Mouse (Mus musculus) embryo, embryonic 10 days (tissue): ENCODE results near the gene Mprip.

Experiments
- DNase-seq: peaks from one replicate; pipeline ENCODE4 v3.0.0-alpha.2; 2015; ENCODE audit warnings: low spot score

The Mprip gene

DNA sequence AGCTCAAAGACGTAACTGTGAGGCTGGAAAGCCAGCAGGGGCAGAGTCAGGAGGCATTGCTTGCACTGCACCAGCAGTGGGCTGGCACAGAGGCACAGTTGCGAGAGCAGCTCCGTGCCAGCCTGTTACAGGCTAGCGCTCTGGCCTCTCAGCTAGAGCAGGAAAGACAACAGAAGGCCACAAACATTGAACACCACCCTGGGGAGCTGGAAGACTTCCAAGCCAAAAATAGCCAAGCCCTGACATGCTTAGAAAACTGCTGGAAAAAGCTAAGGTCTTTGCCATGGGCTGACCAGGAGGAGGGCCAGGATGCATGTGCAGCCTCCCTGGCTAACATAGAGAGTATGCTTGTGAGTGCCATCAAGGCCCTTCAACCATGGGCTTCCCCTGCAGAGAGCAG is 98.1 kb downstream of the Mprip start:
- no peak for DNase-seq

DNA sequence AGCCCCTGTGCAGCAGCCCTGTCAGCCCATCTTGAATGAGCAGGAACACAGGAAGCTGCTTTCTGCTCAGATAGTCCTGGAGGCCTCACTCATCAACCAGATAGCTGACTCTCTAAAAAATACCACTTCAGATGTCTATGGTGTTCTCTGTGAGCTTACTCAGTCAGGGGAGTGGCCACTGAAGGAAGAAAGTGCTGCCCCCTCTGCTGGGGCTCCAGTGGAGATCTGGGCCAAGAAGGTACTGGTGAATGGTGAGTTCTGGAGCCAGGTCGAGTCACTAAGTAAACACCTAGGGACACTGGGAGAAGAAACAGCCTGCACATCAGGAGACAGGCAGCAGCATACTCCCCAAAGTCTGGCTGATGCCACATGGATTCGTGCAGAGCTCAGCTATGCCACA is 98.5 kb downstream of the Mprip start:
- DNase-seq: no peak

DNA sequence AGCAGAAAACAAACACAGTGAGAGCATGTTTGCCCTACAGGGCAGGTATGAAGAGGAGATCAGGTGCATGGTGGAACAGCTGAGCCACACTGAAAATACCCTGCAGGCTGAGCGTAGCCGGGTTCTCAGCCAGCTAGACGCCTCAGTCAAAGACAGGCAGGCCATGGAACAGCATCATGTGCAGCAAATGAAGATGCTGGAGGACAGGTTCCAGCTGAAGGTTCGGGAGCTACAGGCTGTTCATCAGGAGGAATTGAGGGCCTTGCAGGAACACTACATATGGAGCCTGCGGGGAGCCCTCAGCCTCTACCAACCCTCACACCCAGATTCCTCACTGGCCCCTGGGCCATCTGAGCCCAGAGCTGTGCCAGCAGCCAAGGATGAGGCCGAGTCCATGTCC is 99.7 kb downstream of the Mprip start:
- DNase-seq: no peak

DNA sequence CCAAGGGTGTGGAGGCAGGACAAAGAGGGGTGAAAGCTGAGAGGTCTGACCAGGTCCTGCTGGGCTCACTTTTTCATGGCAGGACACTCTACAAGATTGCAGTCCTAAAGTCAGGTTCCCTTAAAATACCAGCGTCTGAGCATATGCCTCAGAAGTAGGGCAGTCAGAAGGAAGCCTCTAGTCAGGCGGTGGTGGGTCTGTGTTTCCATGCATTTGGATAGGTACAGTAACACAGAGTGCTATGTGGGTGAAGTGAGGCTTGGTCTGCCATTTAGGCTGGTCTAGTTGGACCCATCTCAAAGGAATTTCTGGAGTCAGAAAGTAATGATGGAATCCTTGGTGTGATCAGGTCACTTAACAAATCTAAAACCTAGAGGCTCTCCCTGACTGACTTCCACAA is 108.2 kb downstream of the Mprip start:
- no peak for DNase-seq

DNA sequence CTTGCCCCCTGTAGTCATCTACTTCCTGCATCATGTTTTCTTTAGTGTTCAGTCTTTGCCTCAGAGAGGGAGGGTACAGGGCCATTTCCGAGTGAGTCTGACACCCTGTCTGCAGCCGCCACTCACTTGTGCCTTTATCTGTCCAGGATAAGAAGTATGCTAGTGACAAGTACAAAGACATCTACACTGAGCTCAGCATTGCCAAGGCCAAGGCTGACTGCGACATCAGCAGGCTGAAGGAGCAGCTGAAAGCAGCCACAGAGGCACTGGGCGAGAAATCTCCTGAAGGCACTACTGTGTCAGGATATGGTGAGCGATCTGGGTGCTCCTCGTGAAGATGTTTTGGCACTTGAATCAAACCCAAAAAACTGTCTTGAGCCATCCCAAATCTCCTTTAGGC is 108.6 kb downstream of the Mprip start:
- DNase-seq: no peak

DNA sequence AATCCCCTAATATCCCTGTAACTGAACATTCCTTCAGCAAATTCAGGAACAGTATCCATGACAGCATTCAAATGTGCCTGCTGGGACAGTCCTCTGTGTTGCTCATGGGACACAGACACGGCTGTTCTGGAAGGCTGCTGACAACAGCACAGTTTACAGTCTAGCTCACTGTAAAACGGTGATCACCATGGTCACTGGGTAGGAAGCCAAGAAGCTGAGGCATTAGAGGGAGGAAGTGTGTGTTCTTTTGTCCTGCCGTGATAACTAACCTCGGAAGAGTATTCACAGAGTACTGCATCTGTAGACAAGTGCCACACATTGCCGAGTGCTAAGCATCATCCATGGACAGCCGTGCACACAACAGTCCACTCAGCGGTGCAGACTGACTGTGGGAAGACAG is 109.6 kb downstream of the Mprip start:
- DNase-seq: no peak

DNA sequence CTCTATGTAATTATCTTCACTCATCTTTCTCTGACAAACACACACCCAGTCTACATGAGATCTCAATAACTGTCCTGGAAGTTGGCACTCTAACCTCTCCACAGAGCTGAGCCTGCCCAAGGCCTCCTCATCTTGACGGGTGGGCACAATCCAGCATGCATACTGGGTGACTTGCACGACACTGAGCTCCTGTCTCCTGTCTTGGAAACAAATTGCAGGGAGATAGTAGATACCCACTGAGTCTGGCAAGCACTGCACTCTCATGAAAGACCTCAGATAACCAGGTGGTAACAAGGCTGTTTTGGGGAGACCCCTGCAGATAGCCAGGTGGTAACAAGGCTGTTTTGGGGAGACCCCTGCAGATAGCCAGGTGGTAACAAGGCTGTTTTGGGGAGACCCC is 111.2 kb downstream of the Mprip start:
- DNase-seq: no peak

DNA sequence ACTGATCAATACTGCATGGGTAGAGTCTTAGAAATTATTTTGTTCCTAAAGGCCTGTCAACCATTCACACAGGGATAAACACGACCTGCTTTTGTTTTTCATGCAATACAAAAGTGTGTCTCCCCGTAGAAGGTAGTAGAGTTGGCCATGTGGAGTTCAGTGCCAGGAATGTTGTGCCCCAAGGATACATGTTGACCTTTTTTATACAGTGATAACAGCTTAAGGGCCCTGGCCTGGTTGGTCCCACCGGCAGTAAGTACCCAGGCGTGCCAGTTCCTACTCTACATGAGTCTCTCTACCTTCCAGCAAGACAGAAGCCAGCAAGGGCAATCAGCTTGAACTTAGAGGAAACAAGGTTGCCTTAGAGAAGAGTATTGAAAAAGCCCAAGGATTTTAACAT is 111.8 kb downstream of the Mprip start:
- DNase-seq: no peak

DNA sequence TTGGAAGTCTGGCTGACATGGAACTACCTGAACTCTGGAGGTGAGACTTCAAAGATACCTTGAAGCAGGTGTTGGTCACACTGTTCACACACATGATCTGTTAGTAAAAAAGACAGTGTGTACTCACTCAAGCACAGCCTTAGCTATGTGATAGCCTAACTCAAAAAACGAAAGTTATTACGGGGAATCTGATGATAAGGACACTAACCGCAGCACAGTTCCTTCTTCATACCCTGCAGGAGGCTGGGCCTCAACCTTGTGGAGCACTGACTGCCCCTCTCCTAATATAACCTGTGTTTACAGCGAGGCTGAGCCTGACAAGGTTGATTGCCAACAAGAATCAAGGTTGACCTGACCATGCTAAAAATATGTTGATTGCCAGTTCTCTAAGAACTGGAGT is 113.4 kb downstream of the Mprip start:
- no peak for DNase-seq

DNA sequence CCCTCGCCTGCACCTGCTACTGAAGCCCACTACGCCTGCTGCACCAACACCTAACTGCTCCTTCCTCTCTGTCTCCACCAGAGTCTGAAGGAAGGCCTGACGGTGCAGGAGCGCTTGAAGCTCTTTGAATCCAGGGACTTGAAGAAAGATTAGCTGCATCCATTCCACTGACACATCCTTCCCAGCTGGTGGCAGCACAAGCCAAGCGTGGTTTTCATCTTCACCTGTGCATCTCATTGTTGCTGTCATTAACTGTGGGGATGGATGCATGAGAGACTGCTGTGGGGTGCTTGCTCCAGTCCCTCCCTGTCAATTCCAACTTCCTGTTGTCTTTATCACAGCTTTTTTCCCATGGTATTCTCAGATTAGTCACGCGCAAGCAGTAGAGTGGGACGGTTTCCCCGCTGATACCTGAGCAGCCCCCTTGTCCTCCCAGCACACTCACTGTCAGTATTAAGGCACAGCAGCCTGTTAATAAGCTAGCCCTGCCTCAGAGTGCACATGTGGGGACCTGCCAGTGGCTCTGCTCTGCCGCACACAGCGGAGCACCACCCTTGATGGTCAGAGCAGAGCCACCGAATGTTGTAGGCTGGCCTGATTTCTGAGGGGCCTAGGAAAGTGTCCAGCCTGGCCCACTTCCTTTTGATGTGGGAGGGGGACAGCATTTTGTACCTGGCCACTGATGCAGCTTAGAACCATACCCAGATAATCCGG is 114.5 kb downstream of the Mprip start:
- no peak for DNase-seq

DNA sequence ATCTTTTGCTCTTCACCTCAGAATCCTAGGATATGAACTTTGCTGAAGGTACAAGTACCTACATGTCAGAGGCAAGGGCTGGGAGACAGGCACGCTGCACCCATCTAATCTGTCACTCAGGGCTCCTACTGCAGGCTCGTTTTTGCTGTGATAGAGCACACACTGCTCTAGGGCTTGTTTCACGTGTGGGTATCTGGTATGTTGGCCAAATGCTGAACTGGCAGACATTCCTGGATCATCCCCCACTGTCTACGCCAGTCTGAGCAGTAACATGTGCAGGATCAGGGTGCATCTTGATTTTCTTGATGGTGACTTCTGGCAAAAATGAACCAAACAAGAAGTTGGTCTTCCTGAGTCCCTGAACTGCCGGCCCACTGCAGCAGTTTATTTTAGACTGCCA is 116.2 kb downstream of the Mprip start:
- no peak for DNase-seq

DNA sequence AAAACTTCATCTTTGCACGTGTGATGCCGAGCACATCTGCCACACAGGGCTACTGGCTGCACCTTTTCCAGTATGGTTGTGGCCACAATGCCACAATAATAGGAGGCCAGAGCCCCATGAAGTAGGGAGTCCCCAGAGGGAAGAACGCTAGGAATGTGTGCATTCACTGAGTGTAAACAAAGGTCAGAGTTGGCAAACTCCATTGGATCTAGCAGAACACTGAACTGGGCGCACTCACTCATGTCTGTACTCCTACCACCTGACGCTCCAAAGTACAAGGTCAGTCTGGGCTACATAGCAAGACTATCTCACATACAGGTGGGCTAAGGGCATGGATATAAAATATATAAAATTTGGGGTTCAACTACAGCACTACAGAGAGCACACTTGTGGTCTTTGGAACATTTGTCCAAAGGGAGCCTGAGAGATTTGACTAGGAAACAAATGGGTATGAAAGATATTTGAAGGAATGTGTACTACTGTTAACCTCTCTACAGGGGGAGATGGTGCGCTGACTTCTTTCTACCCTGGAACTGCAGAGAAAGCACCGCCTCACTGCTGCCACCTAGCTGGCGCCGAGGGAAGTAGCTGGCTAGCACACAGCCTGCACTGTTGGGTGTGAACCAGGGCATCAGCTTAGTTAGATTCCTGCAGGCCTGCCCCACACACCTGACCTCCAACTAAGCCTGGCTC is 117.2 kb downstream of the Mprip start:
- peak; percentile 85 for DNase-seq

DNA sequence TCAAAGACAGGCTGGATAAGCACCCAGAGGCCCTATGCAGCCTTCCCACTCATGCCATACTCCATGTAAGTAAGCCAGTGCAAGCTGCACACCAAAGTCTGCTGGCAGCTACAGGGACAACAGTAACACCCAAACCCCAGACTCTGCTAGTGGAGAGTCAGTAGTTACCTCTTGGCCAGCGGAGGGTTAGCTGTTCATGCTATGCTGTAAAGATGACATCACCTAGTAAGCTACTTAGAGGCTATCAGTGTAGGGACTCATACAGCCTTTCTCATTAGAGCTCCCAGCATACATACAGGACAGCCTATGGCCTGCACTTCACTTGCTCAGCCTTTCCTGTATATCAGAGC is 117.7 kb downstream of the Mprip start:
- no peak for DNase-seq

DNA sequence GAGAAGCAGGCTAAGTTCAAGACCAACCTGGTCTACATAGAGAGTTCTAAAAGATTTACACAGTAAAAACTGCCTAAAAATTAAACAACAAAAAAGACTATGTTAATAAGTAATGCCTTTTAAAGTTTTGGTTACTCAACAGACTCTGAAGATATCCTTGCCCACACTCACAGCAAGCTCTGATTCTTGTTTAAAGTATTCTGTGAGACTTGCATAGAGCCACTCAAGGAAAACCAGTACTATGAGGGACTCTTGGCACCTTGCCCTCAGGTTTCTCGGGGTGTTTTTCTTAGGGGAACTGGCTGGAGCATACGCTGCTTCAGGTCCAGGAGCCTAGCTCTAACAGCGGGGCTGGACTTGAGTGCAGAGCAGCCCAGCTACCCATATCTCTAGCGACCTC is 118.3 kb downstream of the Mprip start:
- no peak for DNase-seq

DNA sequence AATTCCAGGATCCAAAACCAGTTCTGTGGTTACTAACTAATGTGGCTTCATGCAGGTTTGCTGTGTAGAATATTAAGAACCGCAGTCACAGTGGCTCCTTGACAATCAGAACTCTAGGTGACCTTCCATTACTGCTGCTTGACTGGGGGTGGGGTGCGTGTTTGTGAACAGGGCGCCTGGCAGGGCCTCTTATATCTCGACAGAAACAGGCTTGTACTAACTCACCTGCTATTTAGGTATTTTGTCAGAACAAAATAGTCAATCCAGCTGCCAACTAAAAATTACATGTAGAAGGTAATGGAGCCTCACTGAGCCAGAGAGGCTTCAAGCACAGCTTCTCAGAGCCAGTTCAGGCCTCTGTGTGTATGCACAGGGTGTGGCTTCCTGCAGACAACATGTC is 119.1 kb downstream of the Mprip start:
- DNase-seq: no peak

DNA sequence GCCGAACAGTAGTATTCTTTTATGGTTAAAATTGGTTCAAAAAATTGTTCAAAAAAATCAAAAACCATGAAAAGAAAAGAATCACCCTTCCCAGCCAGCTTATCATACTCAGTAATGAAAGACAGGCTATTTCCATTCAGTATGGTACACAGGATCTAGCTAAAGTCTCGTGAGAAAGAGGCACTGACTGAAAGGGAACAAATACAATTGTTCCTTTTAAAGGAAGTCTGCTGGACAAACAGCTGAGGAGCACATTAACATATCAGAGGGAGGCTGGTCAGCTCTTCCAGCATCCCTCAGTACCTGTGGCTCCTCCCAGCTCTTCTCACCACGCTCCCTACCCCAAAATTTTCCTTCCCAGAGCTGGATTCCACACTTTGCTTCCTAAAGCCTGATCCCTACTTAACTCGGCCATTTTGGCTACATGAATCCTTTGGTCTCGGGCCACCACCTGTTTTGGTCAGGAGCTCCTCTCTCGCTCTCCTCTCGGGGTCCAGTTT is 121.0 kb downstream of the Mprip start:
- DNase-seq: no peak

DNA sequence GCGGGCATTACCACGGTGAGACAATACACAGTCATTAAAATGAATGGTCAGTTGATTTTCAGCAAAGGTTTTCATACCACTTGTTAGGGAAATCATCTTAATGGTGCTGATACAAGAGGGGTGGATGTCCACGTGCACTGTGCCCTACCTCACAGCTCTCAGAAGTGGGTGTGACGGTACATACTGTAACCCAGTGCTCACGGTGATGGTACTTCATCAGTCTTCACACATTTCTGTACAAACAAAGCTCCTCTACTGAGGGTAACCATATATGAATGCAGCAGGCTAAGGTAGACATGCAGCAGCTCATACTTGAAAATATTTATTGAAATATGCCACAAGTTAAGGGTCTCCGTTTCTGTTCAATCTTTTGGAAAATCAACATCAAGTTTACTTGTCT is 122.5 kb downstream of the Mprip start:
- DNase-seq: no peak

DNA sequence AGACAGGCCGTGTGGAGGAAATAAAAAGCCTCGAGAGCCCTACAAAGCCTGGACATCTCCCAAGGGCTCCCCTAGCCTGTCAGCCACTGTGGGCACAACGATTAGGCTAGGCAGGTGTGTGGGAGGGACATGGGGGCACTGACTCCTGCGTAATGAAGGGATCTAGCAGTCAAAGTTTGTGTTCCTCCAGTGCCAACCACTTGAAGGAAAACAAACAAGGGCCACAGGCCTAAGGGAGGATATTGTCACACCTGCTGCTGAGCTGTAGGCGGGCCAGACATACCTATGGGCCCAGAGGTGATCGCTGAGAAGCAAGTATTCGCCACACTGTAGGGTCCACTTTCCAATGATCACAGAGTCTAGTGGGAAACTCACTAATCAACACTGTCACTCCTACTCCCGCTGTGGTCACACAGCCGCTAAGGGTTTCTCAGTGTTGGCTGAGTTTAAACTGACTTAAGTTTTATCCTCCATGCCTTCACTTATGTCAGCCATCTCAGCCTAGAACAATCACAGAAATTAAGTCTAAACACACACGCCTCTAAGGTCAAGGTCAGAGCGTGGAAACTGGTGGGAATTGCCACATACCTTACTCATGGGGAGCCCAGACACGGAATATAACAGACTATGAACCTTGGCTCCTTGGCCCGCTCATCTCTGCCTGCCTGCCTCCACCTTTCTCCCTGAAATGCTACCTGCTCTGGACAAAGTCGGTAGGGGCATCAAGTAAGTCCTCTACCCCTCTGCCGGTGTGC is 125.5 kb downstream of the Mprip start:
- DNase-seq: no peak

DNA sequence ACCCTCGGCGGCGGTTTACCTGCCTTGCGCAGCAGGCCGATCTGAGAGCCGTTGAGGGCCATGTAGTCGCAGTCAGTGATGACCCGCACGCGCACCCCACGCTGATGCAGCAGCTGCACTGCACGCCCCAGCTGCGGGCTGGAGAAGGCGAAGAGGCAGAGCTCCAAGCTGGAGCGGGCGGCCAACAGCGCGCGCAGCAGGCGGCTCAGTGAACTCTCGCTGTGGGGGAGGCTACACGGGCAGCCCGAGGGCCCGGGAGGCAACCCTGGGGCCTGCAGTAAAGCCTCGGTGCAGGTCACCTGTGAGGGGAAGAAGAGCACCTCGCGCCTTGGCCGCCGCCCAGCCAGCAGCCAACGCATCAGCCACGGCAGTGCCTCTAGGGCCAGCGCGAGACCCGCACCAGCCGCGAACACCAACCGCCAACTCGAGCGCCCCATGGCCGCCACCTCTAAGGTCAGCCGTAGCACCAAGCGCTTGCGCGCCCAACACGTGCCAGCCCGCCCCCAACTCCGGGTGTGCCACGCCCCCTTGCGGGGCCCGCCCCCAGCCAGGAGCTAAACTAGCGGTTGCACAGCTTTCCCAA is 126.2 kb downstream of the Mprip start, which contains the start of gene Pld6:
Gene Pld6 (minus strand): TSS at position 447 of the 583 bp plus-strand sequence.
- peak; percentile 68 for DNase-seq

DNA sequence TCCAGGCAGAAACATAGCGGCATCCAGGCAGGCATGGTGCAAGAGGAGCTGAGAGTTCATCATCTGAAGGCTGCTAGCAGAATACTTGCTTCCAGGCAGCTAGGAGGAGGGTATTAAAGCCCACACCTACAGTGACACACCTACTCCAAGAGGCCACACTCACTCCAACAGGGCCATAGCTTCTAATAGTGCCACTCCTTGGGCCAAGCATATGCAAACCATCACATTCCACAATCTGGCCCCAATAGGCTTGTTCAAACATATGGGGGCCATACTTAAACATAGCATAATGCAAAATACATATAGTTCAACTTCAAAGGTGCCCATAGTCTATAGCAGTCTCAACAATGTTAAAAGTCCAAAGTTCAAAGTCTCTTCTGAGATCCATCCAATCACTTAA is 128.2 kb downstream of the Mprip start:
- no peak for DNase-seq

DNA sequence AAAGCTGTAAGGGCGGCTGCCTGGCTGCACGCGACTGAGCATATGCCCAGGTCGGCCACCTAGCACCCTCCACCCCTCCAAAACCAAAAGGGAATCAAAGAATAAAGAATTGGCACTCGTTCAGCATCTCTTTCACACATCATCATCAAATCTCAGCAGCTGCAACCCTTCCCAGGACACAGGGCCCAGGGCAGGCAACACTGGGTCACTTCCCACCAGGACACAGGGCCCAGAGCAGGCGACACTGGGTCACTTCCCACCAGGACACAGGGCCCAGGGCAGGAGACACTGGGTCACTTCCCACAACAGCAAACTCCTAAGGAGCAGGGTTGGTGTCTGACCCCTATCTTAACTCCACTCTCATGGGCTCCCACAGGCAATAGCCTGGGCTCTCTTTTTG is 132.3 kb downstream of the Mprip start:
- DNase-seq: no peak

DNA sequence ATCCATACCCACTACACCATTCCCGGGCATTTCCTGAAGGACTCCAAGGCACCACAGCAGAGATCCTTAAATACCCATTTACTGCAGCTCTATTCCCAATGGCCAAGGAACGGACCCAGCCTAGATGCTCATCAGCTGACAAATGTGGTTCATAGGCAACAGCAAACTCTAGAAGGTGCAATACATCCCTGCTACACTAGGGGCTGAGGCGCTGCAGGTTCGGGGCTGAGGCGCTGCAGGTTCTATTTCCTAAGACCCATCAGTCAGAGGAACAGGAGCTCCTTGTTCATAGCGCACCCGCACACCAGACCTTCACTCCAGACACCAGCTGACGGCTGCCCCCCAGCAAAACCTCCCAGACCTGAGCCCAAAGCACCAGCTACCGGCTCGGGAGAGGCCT is 139.3 kb downstream of the Mprip start:
- no peak for DNase-seq

DNA sequence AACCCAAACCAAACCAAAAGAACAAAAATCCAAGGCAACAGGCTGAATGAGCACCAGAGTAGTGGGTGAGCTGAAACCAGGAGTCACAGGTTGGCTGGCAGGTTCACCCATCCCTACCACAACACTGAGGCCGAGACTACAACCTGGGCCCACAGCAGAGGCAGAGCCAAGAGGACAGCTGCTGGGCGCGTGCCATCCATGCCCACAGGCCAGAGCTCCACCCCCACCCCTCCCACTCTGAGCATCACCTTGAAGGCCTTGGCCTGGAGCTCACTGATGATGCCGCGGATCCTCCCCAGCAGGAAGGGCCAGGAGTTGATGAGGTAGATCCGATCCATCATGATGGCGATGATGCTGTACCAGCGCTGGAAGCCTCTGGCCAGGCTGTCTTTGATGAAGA is 140.8 kb downstream of the Mprip start:
- no peak for DNase-seq
